Mouse (Mus musculus) frontal cortex, postnatal 10 days (tissue): Measurements from ENCODE around the gene Aph1a.
A peak's percentile ranks its signal among the peaks of the same experiment; 100 is the strongest.
"Not testable (repeated sequence)": the region's sequence is repeated elsewhere in the genome, so short reads cannot be mapped to it uniquely, and the experiment has no call there.

ENCODE experiments used
- DNase-seq, 2 experiments: peaks; one replicate each; pipeline ENCODE4 v3.0.0; 2022; ENCODE audit warnings: low spot score in 2 of 2, mixed read lengths in 1 of 2

The Aph1a gene

GRCm38 (mm10) chr3:95916760-95917159, 23.0 kb downstream of the Aph1a start:
- DNase-seq = no peak

- DNase-seq = not testable (repeated sequence)
Measured at GRCm38 (mm10) chr3:95920532-95920931, 26.8 kb downstream of the Aph1a start.

GRCm38 (mm10) chr3:95923429-95923828, 29.7 kb downstream of the Aph1a start:
- DNase-seq = not testable (repeated sequence)

GRCm38 (mm10) chr3:95924185-95924584, 30.4 kb downstream of the Aph1a start:
- no peak for DNase-seq

- DNase-seq = no peak
Measured at GRCm38 (mm10) chr3:95925087-95925486, 31.3 kb downstream of the Aph1a start.

GRCm38 (mm10) chr3:95928261-95928657, 34.5 kb downstream of the Aph1a start:
- no peak for DNase-seq

GRCm38 (mm10) chr3:95928658-95929503, 35.1 kb downstream of the Aph1a start, which contains the start of gene Anp32e:
Gene Anp32e, plus strand, starts transcription at chr3:95929246.
- peak; percentile 96 for DNase-seq

DNA sequence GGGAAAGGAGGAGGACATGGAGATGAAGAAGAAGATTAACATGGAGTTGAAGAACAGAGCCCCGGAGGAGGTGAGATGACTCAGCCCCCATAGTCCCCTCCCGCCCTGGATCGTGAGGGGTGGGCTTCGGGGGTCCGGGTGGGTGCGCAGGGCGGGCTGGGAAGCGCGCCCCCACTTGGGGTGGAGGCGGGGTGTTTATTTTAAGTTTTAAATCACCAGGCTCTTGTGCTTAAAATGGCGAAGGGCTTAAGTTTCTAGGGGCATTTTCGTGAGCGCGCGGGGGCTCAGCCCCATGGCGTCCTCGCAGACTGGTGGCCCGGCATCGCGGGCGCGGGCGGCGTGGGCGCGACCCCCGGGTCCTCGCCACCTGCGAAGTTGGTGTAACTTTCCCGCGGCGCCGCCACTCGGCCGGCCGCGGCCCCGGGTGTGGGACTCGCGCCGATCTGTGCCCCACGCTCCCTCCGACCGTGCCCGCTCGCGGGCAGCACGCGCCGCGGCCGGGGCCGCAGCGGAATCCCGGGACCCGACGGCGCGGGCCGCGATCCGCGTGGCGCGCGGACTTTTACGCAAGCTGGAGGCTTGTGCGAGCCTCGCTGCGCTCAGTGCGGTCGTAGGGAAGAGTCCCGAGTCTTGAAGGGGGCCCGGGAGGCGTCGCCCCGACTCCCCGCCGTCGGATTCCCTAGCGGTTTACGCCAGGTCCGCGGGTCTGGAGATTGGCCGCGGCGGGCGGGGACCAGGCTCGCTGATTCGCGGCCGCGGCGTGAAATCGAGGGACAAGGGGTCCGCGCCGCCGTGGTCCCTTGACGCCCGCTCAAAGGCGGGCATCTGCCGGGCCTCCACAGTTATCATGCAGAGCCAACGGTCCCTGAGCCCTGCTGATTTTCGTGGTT, 36.1 kb downstream of the Aph1a start:
- peak in 1 of 2 experiments; percentile 33 for DNase-seq

GRCm38 (mm10) chr3:95930471-95930789, 36.7 kb downstream of the Aph1a start:
- no peak for DNase-seq

DNA sequence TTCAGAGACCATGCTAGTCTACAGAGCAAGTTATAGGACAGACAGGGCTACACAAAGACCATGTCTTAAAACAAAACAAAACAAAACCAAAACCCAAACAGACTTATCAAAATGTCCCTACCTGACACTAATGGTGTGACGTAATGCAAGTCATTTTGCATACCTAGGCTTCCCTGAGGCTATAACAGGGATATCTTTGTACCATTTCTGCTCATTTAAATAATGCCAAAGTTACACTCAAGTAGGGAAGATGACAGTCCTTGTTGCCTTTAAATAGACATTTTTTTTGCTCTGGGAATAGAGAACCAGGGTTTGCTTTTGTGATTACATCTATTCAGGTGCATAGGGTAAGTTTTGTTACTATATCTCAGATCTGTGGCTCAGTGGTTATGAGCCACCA, 37.7 kb downstream of the Aph1a start:
- DNase-seq = no peak

DNA sequence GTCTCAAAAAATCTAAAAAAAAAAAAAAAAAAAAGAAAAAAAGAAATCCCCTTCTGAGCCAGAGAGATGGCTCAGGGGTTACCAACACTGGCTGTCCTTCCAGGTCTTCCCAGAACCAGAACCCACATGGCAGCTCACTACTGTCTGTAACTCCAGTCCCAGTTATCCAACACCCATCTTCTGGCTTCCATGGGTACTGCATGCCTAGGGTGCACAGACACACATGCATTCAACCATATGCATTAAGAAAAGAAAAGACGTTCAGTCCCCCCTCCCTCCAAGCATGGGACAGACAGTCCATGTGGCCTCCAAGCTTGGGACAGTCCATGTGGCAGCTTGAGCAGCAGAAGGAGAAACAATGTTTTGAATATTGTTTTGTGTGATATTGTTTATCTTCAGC, 38.4 kb downstream of the Aph1a start:
- DNase-seq = no peak

GRCm38 (mm10) chr3:95932566-95932965, 38.8 kb downstream of the Aph1a start:
- no peak for DNase-seq

GRCm38 (mm10) chr3:95933111-95933750, 39.5 kb downstream of the Aph1a start:
- no peak for DNase-seq

DNA sequence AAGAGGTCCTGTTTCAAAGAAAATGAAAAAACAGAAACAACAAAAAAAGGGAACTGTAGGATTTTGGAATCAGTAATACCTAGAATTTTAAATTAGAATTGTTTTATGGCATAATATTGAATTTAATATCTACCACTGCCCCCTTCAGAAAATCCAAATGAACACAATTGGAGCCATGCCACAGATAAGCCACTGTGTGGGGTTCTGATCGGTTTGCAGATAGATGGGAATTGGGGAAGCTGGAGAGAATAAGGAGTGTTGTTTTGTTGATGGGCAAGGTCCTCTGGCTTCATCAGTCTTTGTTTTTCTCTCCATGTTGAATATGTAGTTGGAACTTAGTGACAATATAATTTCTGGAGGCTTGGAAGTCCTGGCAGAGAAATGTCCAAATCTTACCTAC, 40.7 kb downstream of the Aph1a start:
- no peak for DNase-seq

- no peak for DNase-seq
Measured at GRCm38 (mm10) chr3:95938217-95938616, 44.4 kb downstream of the Aph1a start.

GRCm38 (mm10) chr3:95938835-95939234, 45.1 kb downstream of the Aph1a start:
- DNase-seq = no peak

DNA sequence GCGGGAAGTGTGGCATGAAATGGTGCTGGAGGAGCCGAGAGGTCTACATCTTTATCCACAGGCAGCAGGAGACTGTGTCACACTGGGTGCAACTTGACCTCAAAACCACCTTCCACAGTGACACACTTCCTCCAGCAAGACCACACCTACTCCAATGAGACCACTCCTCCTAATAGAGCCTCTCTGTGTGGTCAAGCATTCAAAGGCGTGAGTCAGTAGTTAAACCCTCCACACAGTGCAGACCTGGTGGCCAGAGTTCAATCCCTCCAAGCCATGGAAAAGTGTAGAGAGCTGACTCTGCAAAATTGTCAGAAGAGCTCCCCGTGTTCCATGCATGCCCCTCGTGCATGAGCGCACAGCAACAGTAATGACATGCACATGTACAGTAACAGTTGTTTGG, 49.0 kb downstream of the Aph1a start:
- no peak for DNase-seq

- no peak for DNase-seq
Measured at GRCm38 (mm10) chr3:95943226-95943625, 49.5 kb downstream of the Aph1a start.

DNA sequence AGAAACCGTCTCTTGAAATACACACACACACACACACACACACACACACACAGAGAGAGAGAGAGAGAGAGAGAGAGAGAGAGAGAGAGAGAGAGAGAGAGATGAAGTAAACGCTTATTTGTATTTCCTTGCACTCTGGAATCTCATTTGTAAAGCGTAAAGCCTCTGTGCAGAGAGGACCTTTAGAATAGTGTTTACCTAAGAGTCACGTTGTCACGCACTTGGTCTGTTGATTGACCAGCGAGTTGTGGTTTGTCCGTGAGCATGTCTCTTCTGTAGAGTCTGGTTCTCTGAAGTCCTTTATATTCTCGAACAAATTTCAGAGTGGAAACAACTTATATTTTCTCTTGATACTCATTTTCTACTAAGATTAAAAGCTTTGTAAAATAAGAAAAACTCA, 51.0 kb downstream of the Aph1a start:
- DNase-seq = no peak

DNA sequence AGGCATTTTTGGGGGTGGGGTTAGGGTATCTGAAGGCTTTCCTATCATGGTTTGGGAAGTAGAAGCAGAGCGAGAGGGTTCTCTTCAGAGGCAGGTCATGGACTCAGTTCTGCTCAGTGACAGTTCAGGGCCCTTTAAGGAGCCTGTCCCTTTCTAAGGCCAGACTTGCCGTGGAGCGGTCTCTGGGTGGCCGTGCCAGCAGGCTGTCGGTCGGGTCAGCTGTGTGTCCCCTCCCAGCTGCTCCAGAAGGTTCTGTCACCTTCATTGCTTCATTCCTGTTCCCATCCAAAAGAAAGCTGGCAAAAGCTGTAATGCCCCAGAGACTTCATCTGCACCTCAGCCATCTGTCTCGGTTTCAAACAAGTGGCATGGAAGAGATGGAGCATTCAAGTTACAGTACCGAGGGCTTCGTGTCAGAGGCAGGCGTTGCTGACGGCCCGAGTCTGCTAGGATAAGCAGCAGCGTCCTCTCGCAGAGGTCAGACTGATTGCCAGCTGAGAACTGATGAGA, 52.0 kb downstream of the Aph1a start:
- no peak for DNase-seq
